Mouse (Mus musculus): Measurements from ENCODE around the gene Rgp1. TPM values are rescaled to one million over a fixed set of nuclear protein-coding genes. Genes with fewer than 3 reads are reported as not detected.
A peak's percentile ranks its signal among the peaks of the same experiment; 100 is the strongest.

The Rgp1 gene
- total RNA-seq, 1 experiment from 2014 or later, result 28.6 TPM

DNA sequence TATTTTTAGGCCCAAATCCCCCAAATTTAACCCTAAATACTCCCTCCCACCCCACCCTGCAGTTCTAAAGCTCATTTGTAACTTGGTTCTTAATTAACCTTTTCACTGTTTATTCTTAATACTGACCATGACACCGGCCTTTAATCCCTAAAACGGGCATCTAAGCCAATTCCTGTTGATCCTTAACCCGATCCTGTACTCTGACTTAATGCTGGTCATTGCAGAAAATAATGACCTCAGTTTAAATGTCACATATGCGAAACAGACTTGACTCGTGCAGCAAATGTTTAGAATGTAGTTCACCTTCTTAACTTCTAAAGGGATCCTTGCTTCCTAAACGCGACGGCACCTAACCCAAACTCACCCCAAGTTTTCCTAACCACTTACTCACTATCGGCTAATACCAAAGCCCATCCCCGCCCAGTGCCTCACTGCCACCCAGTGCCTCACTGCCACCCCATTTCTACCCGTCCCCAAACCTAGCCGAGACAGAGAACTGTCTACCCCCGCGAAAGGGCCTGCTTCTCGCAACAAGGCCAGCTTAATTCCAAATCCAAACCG is 17.0 kb upstream of the Rgp1 start:
- no peak for ATAC-seq (replicated peaks; ENCODE audit: insufficient number of reproducible peaks, low FRiP score, low TSS enrichment, poor library complexity, severe bottlenecking)

DNA sequence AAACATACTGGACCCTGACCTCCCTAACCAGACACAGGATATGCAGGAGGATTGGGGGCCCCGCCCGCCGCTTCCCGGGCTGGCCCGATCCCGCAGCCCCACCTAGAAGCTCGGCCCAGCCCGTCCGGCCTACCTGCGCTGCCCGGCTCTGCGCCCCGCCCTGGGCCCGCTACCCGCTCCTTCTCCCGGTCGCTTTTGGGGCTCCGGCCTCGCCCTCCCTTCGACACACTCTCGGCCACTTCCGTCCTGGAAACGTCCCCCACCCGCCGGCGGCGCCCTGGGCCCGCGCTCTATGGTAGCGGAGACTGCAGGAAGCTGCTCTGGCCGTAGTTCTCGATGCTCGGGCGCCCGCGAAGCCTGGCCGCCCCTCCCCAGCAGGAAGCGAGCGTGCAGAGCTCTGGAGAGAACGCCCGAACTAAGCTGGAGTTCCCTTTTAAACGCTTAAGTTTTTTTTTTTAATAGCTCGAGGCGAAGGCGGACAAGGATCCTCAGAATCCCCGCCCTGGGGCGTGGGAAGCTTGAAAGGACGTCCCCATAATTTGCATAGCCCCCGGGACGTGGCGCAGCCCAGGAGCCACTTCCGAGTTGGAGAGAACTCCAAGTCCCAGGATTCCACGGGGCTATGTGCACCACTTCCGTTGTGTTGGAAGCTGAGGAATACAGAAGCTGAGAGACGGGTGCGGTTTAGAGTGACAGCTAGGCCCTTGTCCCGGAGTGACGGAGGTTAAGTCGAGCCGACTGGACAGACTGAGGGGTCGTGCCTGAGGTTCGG is 16.3 kb upstream of the Rgp1 start, which contains the start of the genes Creb3 and Tln1:
Gene Creb3, plus strand, starts transcription at position 336 of the 772 bp plus-strand sequence.
Gene Tln1, minus strand, starts transcription at position 695 of the 772 bp plus-strand sequence.
- ATAC-seq (replicated peaks; ENCODE audit: insufficient number of reproducible peaks, low FRiP score, low TSS enrichment, poor library complexity, severe bottlenecking), result peak; percentile 66

DNA sequence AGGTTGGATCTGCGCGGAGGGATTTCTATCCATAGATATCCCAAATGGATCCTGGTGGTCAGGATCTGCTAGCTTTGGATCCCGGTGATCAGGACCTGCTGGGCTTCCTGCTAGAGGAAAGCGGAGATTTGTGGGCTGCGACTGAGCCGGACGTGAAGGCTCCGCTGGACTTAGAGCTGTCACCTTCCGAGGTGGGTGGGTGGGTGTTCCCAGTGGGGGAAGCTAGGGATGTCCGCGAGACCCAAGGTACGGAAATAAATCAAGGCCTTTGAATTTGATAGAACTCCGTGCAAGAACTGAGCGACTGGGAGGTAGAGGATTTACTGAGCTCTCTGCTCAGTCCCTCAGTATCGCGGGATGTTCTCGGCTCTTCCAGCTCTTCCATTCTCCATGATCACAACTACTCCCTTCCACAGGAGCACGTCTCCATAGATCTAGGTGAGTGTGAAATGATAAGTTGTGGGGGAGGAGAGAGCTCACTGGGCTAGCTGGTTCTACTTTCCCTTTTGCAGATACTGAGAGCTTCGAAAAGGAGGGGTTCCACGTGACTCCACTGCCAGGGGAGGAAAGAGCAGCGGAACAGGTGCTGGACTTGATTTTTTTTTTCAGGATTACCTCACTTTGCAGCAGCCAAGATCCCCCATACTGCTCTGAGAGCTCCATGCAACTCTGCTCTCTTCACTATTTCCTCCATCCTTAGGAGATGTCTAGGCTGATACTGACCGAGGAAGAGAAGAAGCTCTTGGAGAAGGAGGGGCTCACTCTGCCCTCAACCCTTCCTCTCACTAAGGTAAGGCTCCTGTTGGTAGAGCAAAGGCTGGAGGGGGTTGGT is 15.5 kb upstream of the Rgp1 start:
- no peak for ATAC-seq (replicated peaks; ENCODE audit: insufficient number of reproducible peaks, low FRiP score, low TSS enrichment, poor library complexity, severe bottlenecking)

DNA sequence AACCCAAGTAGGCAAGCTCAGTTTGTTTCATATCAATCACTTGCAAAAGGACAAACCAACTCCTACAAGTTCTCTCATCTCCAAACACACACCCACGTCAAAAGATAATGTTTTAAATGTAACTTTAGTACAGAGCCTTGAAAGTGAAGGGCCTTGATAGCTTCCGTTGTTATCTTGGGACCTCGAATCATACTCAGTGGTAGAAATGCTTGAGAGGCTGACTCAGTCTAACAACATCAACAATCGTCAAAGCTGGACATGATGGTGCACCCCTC is 15.0 kb upstream of the Rgp1 start:
- no peak for ATAC-seq (replicated peaks; ENCODE audit: insufficient number of reproducible peaks, low FRiP score, low TSS enrichment, poor library complexity, severe bottlenecking)

DNA sequence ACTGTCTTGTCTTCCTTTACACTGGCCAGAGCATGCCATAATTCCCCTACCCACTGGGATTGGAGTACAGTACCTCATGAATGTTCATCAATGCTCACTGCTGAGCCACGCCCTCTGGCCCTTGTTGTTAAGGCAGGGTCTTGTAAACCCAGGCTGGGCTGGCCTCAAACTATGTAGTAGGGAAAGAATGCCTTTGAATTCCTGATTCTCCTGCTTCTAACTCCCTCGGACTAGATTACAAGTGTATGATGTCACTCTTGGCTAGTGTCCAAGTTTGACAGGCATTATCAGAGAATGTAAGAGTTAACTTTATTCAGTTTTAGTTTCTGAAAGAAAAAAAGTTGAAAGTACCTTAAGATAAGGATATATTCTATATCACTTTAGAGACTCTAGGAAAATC is 14.3 kb upstream of the Rgp1 start:
- no peak for ATAC-seq (replicated peaks; ENCODE audit: insufficient number of reproducible peaks, low FRiP score, low TSS enrichment, poor library complexity, severe bottlenecking)

DNA sequence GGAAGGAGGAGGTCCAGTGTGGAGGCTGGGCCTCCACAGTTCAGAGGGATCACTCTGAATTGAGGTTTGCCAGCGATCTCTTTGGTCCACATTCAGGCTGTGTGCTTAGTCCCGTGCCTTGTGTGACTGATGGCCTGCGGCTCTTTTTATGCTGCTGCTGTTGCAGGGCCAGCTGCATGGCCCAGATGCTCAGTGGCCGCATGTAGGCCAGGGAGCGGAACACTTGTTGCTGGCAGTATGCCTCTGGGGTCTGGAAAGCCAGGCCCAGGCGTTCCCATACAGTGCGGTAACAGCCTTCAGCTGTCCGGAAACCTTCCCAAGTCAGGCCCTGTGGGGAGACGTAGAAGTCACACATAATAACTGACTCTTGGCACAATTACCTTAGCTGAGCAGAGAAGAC is 11.4 kb upstream of the Rgp1 start:
- no peak for ATAC-seq (replicated peaks; ENCODE audit: insufficient number of reproducible peaks, low FRiP score, low TSS enrichment, poor library complexity, severe bottlenecking)

DNA sequence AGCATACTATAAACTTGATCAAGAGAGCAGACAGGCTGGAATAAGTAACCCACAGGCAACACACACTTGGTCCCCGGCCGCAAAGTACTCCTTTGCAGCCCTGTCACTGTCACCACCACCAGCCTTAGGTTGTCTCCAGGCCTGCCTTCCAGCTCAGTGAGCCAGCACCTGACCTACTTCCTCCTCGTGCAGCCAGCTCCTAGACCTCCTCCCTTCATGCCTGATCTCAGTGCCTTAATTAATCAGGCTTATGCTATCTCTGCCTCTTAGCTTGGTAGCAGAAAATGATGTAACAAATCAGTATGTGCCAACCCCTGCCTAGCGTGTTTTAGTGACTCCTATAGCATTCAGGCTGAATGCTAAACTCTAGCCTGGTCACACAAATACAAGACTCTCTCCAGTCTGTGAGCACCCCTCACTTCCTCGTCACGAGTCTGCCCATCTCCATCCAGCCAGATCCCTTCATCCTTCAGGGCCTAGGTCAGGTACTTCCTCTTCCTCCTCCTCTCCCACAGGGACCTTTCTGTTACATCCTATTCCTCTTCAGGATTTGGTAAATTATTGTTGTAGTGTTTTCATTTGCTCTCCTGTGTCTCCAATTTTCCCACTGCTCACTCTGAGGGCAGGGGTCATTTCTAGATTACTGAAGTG is 7.0 kb upstream of the Rgp1 start:
- no peak for ATAC-seq (replicated peaks; ENCODE audit: insufficient number of reproducible peaks, low FRiP score, low TSS enrichment, poor library complexity, severe bottlenecking)

DNA sequence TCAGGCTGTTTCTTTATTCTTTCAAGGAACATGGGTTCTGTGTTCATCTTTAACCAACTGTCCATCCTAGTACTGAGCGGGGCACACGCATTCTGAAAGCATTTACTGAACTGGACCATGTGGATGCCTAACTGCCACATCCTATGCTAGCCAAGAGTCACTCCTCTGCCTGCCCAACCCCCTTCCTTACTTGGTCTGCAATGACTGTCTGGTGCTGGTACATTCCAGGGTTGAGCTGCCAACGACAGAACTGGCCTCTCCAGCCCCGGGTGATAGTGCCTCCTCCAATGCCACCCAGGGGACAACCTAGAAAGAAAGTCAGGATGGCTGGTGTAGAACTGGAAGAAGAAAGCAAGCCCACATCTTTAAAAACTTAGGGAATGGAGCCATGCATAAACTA is 5.0 kb upstream of the Rgp1 start:
- no peak for ATAC-seq (replicated peaks; ENCODE audit: insufficient number of reproducible peaks, low FRiP score, low TSS enrichment, poor library complexity, severe bottlenecking)

DNA sequence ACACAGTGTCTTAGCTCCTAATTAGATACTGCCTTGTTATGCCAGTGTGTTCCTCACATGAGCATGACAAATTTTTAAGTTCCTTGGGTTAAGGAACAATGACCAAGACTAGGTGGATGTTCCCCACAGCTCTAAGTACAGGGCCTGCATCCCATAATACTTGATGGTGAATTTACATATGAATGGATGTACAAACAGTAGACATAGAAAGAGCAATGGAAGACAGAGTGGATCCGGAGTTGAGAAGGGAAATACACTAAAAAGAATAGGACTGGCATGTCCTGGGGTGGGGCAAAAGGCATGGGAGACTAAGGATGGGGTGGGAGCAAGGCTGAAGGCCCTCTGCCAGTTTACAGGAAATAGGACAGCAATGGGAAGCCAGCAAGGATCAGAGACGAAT is 3.2 kb upstream of the Rgp1 start:
- no peak for ATAC-seq (replicated peaks; ENCODE audit: insufficient number of reproducible peaks, low FRiP score, low TSS enrichment, poor library complexity, severe bottlenecking)

DNA sequence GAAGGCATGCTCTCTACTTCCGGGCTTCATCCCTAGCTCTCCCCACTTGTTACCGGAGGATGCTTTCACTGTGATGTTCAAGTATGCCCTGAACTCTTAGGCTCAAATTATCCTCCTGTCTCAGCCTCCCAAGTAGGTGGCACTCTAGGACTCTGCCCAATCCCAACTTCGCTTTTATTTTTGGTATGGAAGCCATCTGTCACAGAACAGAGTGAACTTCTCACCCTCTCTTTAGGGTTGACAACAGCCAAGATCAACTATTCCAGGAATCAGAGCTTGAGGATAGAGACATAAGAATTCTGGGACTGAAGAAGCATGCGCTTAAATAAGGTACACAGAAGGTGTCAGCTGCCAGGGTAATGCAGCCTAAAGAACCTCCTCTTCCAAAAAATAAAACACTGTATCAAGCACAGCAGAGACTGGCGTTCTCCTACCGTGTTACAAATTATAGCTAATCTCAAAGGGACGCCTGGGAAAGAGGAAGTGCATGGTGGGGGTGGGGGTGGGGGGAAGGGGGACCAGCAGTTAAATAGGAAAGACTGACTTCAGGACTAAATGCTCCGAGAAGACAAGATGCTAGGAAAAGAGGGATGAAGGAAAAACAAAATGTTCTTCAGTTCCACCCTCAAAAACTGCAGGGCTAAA is 1.2 kb upstream of the Rgp1 start:
- no peak for ATAC-seq (replicated peaks; ENCODE audit: insufficient number of reproducible peaks, low FRiP score, low TSS enrichment, poor library complexity, severe bottlenecking)

DNA sequence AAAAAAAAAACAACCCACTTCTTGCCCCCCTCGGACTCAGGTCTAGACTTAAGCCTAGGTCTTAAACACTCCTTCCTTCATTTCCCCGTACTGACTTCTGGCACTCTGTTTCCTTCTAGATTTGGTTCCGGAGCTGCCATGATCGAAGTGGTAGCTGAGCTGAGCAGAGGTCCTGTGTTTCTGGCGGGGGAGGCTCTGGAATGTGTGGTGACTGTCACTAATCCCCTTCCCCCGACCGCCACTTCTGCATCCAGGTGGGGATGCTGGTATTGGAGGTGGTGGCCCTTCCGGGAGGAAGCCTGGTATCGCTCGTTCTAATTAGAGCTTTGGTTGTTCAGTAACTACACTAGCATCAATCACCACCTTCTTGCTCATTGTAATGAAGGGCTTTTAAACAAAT is 741 bp downstream of the Rgp1 start:
- ATAC-seq (replicated peaks; ENCODE audit: insufficient number of reproducible peaks, low FRiP score, low TSS enrichment, poor library complexity, severe bottlenecking), result no peak

DNA sequence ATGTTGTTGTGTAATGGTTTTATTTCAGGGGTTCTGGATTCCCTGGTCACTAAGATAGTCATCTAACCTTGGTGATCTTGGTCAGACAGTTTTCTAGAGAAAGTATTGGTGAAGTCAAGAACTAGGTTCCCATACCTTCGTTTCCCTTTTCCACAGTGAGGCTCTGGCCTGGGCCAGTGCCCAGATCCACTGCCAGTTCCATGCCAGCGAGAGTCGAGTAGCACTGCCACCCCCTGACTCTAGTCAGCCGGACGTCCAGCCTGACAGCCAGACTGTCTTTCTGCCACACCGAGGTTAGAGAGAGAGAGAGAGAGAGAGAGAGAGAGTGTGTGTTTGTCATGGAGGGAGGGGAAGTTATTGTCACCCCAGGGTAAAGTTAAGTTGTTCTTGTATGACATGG is 1.2 kb downstream of the Rgp1 start:
- no peak for ATAC-seq (replicated peaks; ENCODE audit: insufficient number of reproducible peaks, low FRiP score, low TSS enrichment, poor library complexity, severe bottlenecking)

DNA sequence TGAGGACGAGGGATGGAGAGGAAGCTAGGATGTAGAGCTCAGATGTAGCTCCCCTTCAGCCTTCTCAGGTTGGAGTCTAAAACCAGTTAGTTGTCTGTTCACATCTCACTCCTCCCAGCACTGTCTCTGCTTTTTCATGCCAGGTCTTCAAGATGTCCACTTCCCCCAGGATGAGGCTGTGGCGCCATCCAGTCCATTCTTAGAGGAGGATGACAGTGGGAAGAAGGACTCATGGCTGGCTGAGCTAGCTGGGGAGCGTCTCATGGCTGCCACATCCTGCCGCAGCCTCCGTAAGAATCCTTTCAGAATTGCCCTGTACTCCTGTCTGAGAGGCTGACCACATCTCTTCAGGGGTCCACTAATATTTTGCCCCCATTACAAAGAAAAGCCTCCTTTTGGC is 2.2 kb downstream of the Rgp1 start:
- no peak for ATAC-seq (replicated peaks; ENCODE audit: insufficient number of reproducible peaks, low FRiP score, low TSS enrichment, poor library complexity, severe bottlenecking)

DNA sequence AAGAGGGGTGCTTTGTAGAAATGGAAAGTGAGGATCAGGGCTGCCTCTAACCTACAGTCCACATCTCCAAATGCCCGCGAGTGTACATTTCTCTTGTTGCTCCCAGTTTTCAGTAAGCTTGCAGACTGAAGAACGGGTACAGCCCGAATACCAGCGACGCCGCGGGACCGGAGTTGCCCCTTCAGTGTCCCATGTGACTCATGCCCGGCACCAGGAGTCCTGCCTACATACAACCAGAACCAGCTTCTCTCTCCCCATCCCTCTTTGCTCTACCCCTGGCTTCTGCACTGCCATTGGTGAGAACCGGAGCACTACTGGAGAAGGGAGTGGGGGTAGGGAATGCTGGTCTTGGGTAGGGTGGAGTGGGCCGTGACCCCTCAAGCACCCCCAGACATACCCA is 2.9 kb downstream of the Rgp1 start:
- ATAC-seq (replicated peaks; ENCODE audit: insufficient number of reproducible peaks, low FRiP score, low TSS enrichment, poor library complexity, severe bottlenecking), result no peak

DNA sequence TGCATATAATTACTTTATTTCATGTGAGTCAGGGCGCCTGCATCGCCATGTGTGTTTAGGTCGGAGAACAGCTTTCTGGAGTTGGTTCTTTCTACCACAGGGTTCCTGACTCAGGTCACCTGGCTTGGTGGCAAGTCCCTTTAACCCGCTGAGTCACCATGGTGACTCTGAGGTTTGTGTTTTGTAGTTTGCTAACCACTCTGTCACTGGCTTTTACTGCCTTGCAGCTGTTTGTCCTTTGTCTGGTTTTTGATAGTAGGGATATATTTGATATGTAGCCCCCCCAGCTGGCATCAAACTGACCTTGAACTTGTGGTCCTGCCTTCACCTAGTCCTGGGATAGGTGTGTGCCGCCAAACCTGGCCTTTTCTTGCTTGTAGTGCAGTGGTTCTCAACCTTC is 3.7 kb downstream of the Rgp1 start:
- ATAC-seq (replicated peaks; ENCODE audit: insufficient number of reproducible peaks, low FRiP score, low TSS enrichment, poor library complexity, severe bottlenecking), result no peak

DNA sequence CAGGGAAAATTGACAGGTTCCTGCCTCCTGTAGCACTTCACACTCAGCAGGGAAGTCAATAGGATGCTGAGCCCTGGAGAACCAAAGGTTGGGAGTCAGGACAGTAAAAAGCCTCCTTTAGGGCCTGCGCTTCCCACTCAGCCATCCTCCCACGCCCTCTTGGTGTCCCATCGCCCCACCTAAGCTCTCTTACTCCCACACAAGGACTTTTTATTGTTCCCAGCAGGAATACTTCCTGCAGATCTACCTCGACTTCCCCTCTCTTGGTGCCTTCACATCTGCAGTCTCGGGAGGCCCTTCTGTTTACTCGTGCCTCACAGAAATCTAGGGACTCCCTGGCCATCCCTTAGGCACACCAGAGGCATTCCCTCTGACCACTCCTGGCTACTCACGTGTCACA is 4.9 kb downstream of the Rgp1 start:
- no peak for ATAC-seq (replicated peaks; ENCODE audit: insufficient number of reproducible peaks, low FRiP score, low TSS enrichment, poor library complexity, severe bottlenecking)

DNA sequence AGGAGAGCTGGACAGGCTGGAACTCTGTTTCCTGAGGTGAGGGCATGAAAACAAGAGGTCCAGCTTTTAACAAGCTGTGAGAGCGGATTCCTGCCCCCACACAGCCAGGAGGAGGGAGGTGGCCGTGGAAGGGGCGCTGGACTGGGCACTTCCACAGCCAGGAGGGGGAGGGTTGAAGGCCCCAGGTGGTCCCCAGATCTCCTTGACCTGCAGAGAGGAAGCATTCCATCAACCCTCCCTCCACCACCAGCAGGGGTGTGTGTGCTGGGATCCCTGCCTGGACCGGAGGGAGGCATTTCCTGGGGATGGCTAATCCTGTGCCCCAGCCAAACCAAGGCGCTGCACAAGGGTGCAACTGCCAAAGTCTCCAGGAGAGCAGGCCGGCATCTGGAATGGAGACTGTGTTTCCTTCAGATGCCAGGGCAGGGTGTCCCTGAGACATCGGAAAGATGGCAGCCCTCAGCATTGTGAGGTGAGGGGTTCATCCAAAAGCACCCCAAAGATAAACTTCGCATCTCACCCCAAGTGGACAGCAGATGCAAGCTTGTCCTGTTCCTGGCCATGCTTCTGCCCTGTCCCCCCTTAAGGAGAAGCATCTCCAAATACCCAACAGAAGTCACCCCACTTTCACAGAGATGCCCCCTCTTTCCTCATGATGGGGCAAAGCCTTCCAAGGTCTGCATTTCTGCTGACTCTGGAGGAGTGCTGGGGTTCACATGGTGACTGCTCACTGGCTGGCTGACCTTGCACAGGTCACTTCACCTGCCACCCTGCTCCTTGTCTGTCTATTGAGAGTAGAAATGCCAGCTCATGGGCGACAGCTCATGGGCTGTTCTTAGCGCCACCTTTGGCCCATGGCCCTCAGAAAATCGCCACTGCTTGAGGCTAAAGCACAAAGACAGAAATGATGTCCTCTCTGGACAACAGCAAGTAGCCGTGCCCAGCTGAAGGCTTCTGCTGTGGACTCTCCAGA is 6.2 kb downstream of the Rgp1 start, which contains the start of gene Msmp:
Gene Msmp, minus strand, starts transcription at position 51 of the 973 bp plus-strand sequence.
- no peak for ATAC-seq (replicated peaks; ENCODE audit: insufficient number of reproducible peaks, low FRiP score, low TSS enrichment, poor library complexity, severe bottlenecking)

DNA sequence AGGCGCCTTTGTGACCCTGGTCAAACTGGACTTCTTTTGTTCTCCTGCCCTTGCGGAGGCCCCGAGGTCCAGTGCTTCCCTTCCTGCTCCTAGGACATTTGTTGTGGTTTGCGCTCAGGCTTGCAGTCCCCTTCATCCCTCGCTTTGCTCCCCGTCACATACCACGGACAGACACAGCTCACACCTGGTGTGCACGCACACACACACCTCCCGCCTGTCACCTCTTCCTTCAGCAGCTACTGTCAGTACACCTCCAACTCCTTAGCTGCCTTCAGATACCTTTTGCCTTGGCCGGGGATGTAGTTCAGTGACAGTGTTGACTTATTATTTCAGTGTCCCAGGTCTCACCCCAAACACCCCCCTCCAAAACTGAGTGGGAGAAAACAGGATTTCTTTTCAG is 7.2 kb downstream of the Rgp1 start:
- no peak for ATAC-seq (replicated peaks; ENCODE audit: insufficient number of reproducible peaks, low FRiP score, low TSS enrichment, poor library complexity, severe bottlenecking)

Measured in monocyte, adult 5-6 weeks (primary cell).